Mouse (Mus musculus): Measurements from ENCODE around the gene Lpo. TPM values are rescaled to one million over a fixed set of nuclear protein-coding genes. Genes with fewer than 3 reads are reported as not detected.

The Lpo gene
- polyA plus RNA-seq, 1 experiment from 2014 or later, result 0.18 TPM

DNA sequence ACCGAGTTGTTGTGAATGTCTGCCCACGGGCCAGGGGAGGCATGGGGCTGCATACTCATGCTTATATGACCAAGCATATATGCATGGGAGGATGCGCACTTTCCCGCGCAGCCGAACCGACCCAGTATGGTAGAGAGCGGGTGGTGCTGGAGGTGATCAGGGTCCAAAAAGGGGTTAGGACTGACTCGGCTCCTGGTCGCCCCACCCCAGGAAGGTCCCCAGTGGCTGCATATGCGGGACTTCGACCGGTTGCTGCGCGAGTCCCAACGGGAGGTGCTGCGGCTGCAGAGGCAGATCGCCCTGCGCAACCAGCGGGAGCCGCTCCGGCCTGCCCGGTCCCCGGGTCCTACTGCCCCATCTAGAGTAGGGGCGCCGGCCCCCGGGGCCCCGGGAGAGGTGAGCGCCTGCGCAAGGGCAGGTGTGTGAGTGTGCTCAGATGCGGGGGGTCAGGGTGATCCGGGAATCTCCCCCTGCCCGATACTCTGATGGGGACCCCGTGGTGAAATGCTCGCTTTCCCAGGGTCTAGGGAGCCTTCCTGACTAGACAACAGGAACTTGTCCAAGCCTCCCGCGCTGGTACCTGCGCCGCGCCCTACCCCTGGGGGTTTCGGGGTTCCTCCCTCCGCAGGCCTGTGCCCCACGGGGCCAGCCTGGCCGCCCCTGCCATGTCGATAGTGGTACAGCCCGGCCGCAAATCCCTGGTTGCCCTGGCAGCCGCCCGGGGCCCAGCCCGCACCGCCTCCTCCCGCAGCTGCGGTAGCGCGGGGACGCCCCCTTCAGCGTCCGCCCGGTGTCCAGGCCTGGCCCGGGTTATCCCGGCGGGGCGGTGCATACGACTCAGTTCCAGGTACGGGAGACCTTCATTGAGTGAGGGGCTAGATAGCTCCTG lies 63.9 kb downstream of the Lpo start:
- peak overlapping the region; percentile 92 for H3K4me2 ChIP-seq (ENCODE audit: low read depth, low read length)
- H3K9me3 ChIP-seq (ENCODE audit: control insufficient read depth, low read length), result no peaks in the 10 kb centered on the region
- H3K9ac ChIP-seq (ENCODE audit: low read depth, low read length), result peak overlapping the region; percentile 68
- H3K27ac ChIP-seq (replicated peaks; ENCODE audit: low read depth, low read length), result no peak overlapping the region
- peak overlapping the region; percentile 48 for H3K4me3 ChIP-seq (ENCODE audit: low read depth, low read length)
- H3K27me3 ChIP-seq (replicated peaks; ENCODE audit: control insufficient read depth, insufficient read depth, low read length), result peaks cover 78% of the 10 kb centered on the region
- ATAC-seq (ENCODE audit: low read depth) (peak; percentile 74), DNase-seq (ENCODE audit: low spot score) (peak; percentile 41)
- H3K36me3 ChIP-seq (ENCODE audit: control insufficient read depth, insufficient read depth, low read length), result no peaks in the 10 kb centered on the region
- H3K4me1 ChIP-seq (ENCODE audit: control insufficient read depth, insufficient read depth, low read length), result peaks cover 7% of the 10 kb centered on the region
- under 1% methylated on average over 53 of the region's 65 CpGs for WGBS

DNA sequence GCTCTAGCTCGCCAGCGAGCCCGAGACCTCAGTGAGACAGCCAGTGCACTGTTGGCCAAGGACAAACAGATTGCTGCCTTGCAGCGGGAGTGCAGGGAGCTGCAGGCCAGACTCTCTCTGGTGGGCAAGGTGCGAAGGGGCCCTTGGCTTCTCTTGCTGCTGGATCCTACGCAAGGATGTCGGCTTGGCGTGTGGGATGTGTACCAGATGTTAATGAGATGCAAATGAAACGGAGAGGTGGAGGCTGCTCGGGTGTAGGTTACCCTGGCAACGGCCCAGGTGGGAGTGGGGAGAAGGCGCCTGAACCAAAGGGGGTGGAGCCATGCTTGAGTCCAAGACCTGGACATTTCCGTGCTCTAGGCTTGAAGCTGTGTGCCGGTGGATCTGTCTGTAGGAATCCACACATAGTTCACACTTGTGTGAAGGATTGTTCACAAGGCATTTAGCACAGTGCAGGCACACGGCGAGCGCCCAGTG lies 64.5 kb downstream of the Lpo start:
- peak overlapping the region; percentile 92 for H3K4me2 ChIP-seq (ENCODE audit: low read depth, low read length)
- peak overlapping the region; percentile 68 for H3K9ac ChIP-seq (ENCODE audit: low read depth, low read length)
- peaks cover 7% of the 10 kb centered on the region for H3K4me1 ChIP-seq (ENCODE audit: control insufficient read depth, insufficient read depth, low read length)
- ATAC-seq (ENCODE audit: low read depth) (peak; percentile 70), DNase-seq (ENCODE audit: low spot score) (peak; percentile 79)
- H3K9me3 ChIP-seq (ENCODE audit: control insufficient read depth, low read length), result no peaks in the 10 kb centered on the region
- H3K27ac ChIP-seq (replicated peaks; ENCODE audit: low read depth, low read length), result no peak overlapping the region
- peak overlapping the region; percentile 48 for H3K4me3 ChIP-seq (ENCODE audit: low read depth, low read length)
- peaks cover 79% of the 10 kb centered on the region for H3K27me3 ChIP-seq (replicated peaks; ENCODE audit: control insufficient read depth, insufficient read depth, low read length)
- no peaks in the 10 kb centered on the region for H3K36me3 ChIP-seq (ENCODE audit: control insufficient read depth, insufficient read depth, low read length)
- WGBS, result 2% methylated on average over 16 of the region's 17 CpGs

DNA sequence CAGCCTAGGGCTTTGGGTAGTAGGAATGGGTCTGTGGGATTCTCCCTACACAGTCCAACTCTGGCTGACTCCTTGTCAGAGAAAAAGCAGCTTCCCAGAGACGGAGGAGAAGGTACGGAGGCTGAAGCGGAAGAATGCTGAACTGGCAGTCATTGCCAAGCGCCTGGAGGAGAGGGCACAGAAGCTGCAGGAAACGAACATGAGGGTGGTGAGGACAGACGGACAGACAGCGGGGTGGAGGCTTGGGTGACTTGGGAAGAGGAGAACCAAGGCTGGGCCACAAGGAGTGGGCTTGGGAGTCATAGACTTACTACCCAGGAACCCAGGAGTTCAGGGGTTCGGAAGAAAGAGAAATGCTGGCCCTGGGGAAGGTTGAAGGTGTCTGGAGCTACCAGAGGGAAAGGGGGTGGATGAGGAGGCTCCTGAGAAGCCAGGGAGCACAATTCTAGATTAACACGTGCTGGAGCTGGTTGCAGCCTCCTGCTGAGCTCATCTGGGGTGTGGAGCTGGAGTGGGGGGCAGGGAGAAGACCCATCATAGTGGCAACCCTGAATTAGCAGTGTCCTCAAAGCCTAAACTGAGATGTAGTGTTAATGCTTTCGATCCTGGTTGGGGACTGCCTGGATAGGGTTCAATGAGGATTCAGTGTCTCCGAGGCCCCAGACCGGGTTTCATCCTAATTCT lies 65.2 kb downstream of the Lpo start:
- peaks cover 7% of the 10 kb centered on the region for H3K4me1 ChIP-seq (ENCODE audit: control insufficient read depth, insufficient read depth, low read length)
- no peak for DNase-seq (ENCODE audit: low spot score)
- ATAC-seq (ENCODE audit: low read depth), result no peak
- H3K9me3 ChIP-seq (ENCODE audit: control insufficient read depth, low read length), result no peaks in the 10 kb centered on the region
- H3K27me3 ChIP-seq (replicated peaks; ENCODE audit: control insufficient read depth, insufficient read depth, low read length), result peaks cover 79% of the 10 kb centered on the region
- H3K27ac ChIP-seq (replicated peaks; ENCODE audit: low read depth, low read length), result no peak overlapping the region
- peak overlapping the region; percentile 92; the same call in 1 of the 2 replicates for H3K4me2 ChIP-seq (ENCODE audit: low read depth, low read length)
- H3K36me3 ChIP-seq (ENCODE audit: control insufficient read depth, insufficient read depth, low read length), result no peaks in the 10 kb centered on the region
- WGBS, result 39% methylated on average over 12 of the region's 12 CpGs
- H3K9ac ChIP-seq (ENCODE audit: low read depth, low read length), result no peak overlapping the region; the same call in 1 of the 2 replicates
- peak overlapping the region; percentile 48; the same call in 1 of the 2 replicates for H3K4me3 ChIP-seq (ENCODE audit: low read depth, low read length)

DNA sequence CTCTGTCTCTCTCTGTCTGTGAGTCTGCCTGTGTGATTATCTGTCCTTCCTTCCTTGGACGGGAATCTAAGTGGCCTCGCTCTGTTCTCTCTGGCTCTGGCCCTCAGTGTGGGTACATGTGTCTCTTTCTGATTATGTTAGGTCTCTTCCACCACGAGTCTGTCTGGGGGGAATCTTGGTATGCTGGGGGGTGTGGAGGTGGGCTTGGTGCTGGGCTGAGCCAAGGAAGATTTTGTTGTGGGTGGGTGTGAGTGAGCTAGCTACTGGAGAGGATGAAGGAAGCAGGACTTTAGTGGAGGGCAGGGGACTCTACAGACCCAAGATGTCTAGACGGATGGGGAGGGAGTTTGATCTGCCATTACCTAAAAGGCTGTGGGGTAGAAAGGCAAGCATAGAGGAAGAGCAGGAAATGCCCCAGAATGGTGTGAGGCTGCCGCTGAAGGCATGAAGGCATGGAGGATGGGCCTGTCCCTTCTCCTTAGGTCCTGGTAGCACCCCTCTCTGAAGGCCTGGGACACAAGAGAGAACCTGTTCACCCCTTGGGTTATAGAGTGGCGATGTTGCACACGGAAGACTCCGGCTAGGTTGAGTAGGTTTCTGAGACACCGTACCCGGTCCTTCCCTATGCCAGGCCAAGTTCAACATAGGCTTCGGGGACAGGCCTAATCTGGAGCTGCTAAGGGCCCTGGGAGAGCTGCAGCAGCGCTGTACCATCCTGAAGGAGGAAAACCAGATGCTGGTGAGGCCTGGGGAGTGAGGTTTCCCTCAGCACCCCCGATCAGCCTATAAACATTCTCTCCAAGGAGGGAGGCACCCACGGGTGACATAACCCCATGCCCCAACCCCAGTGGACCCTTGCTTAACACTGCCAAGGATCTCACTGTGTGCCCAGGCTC lies 66.0 kb downstream of the Lpo start:
- DNase-seq (ENCODE audit: low spot score) (no peak), ATAC-seq (ENCODE audit: low read depth) (no peak)
- 77% methylated on average over 14 of the region's 14 CpGs for WGBS
- peaks cover 79% of the 10 kb centered on the region for H3K27me3 ChIP-seq (replicated peaks; ENCODE audit: control insufficient read depth, insufficient read depth, low read length)
- H3K9ac ChIP-seq (ENCODE audit: low read depth, low read length), result no peak overlapping the region
- H3K27ac ChIP-seq (replicated peaks; ENCODE audit: low read depth, low read length), result no peak overlapping the region
- no peaks in the 10 kb centered on the region for H3K9me3 ChIP-seq (ENCODE audit: control insufficient read depth, low read length)
- H3K4me1 ChIP-seq (ENCODE audit: control insufficient read depth, insufficient read depth, low read length), result peaks cover 7% of the 10 kb centered on the region
- H3K36me3 ChIP-seq (ENCODE audit: control insufficient read depth, insufficient read depth, low read length), result no peaks in the 10 kb centered on the region
- no peak overlapping the region for H3K4me2 ChIP-seq (ENCODE audit: low read depth, low read length)
- H3K4me3 ChIP-seq (ENCODE audit: low read depth, low read length), result no peak overlapping the region

DNA sequence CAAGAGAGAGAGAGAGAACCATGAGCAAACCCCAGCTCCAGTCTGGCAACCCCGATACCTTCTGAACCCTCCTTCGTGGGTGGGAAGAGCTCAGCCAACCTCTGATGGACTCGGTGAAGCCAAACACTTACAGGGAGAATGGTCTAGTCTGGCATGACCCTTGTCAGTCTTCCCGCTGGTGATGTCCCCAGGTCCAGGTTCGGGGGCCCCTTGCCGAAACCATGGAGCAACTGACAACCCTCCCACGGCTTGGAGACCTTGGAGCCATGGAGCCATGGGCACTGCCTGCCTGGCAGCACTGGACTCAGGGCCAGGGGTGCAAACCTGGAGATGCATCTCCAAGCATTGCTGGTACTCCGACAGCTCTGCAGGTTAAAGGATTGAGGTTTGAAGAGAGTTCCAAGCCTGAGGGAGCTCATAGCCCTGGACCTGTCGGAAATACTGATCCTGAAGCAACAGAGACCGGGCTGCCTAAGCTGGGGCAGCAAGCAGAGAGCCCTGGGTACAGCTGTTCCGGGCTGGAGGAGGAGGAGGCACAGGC lies 66.8 kb downstream of the Lpo start:
- H3K4me2 ChIP-seq (ENCODE audit: low read depth, low read length), result no peak overlapping the region
- peaks cover 7% of the 10 kb centered on the region for H3K4me1 ChIP-seq (ENCODE audit: control insufficient read depth, insufficient read depth, low read length)
- ATAC-seq (ENCODE audit: low read depth) (no peak), DNase-seq (ENCODE audit: low spot score) (no peak)
- H3K9me3 ChIP-seq (ENCODE audit: control insufficient read depth, low read length), result no peaks in the 10 kb centered on the region
- H3K27me3 ChIP-seq (replicated peaks; ENCODE audit: control insufficient read depth, insufficient read depth, low read length), result peaks cover 71% of the 10 kb centered on the region
- H3K36me3 ChIP-seq (ENCODE audit: control insufficient read depth, insufficient read depth, low read length), result no peaks in the 10 kb centered on the region
- no peak overlapping the region for H3K4me3 ChIP-seq (ENCODE audit: low read depth, low read length)
- no peak overlapping the region for H3K9ac ChIP-seq (ENCODE audit: low read depth, low read length)
- WGBS, result 60% methylated on average over 11 of the region's 11 CpGs
- H3K27ac ChIP-seq (replicated peaks; ENCODE audit: low read depth, low read length), result no peak overlapping the region

DNA sequence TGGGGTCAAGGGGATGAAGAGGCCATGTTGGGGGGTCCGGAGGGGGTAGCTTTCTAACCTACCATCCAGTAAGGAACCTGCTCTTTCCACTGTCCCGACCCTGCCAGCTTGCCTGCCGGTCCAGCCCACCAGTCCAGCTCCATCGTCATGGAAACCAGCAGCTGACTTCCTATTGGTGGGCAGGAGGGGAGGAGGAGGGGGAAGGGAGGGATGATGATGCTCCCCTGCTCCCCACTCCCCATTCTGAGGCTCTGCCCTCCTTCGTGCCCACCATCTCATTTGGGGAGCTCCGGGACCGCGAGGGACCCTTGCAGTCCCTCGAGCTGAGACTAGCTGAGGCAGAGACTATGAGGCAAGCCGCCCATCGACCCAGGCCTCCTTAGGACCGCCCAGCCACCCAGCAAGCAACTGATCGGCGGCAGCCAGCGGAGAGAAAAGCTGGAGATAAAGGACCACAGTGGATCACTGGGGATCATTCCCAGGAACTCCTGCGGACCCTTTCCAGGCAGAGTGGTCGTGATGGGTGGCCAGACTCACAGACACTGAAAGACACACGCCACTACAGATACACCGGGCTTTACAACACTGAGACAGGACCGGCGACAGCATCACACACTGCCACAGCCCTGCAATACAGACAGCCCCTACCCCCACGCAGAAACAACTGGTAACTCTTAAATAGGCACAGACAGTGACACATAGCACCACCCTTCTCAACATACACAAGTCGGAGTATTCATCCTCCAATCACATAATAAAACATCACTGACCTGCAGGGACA lies 67.6 kb downstream of the Lpo start, which contains the start of gene Tspoap1:
Tspoap1 (plus strand) TSS at position 241 of the 781 bp plus-strand sequence.
- H3K4me3 ChIP-seq (ENCODE audit: low read depth, low read length), result peak within 1 kb of the TSS; percentile 6; the same call in 1 of the 2 replicates
- peaks cover 7% of the 10 kb centered on the region for H3K4me1 ChIP-seq (ENCODE audit: control insufficient read depth, insufficient read depth, low read length)
- H3K9me3 ChIP-seq (ENCODE audit: control insufficient read depth, low read length), result no peaks in the 10 kb centered on the region
- 6% methylated on average over 23 of the region's 23 CpGs for WGBS
- peak; percentile 19 for DNase-seq (ENCODE audit: low spot score)
- H3K4me2 ChIP-seq (ENCODE audit: low read depth, low read length), result peak within 1 kb of the TSS; percentile 28
- H3K27ac ChIP-seq (replicated peaks; ENCODE audit: low read depth, low read length), result no peak within 1 kb of the TSS
- peak within 1 kb of the TSS; percentile 19; the same call in 1 of the 2 replicates for H3K9ac ChIP-seq (ENCODE audit: low read depth, low read length)
- ATAC-seq (ENCODE audit: low read depth), result no peak; the same call in 1 of the 2 replicates
- H3K36me3 ChIP-seq (ENCODE audit: control insufficient read depth, insufficient read depth, low read length), result no peaks in the 10 kb centered on the region
- H3K27me3 ChIP-seq (replicated peaks; ENCODE audit: control insufficient read depth, insufficient read depth, low read length), result peaks cover 63% of the 10 kb centered on the region

DNA sequence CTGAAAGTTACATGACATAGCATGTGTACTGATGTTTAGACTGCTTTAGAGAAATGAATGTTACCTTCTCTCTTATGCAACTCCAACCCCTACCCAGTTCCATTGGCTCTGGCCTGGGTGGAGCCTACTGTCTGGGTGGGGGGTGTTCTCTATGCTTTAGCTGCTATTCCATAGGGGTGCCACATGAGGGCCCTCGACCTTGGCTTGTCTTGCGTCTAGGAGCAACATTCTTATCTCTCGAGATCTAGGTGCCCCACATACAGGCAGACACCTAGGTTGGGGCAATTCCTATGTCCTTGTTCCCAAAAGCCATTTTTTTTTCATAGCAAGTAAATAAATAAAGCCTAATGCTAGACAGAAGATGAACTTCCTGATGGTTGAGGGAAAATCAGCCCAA lies 68.5 kb downstream of the Lpo start:
- Histone ChIP-seq H3K4me3 (ENCODE audit: low read depth, low read length) (no peak overlapping the region), H3K9ac (ENCODE audit: low read depth, low read length) (no peak overlapping the region), H3K36me3 (ENCODE audit: control insufficient read depth, insufficient read depth, low read length) (no peaks in the 10 kb centered on the region), H3K4me1 (ENCODE audit: control insufficient read depth, insufficient read depth, low read length) (peaks cover 7% of the 10 kb centered on the region), H3K27me3 (replicated peaks; ENCODE audit: control insufficient read depth, insufficient read depth, low read length) (peaks cover 54% of the 10 kb centered on the region), H3K27ac (replicated peaks; ENCODE audit: low read depth, low read length) (no peak overlapping the region), H3K9me3 (ENCODE audit: control insufficient read depth, low read length) (no peaks in the 10 kb centered on the region), H3K4me2 (ENCODE audit: low read depth, low read length) (no peak overlapping the region)
- WGBS, result 8% methylated on average over 3 of the region's 3 CpGs
- no peak for DNase-seq (ENCODE audit: low spot score)
- no peak for ATAC-seq (ENCODE audit: low read depth)

All from embryonic facial prominence, embryonic 14.5 days (tissue).